Mouse (Mus musculus): Measurements from ENCODE around the gene Cpsf4l.

DNA sequence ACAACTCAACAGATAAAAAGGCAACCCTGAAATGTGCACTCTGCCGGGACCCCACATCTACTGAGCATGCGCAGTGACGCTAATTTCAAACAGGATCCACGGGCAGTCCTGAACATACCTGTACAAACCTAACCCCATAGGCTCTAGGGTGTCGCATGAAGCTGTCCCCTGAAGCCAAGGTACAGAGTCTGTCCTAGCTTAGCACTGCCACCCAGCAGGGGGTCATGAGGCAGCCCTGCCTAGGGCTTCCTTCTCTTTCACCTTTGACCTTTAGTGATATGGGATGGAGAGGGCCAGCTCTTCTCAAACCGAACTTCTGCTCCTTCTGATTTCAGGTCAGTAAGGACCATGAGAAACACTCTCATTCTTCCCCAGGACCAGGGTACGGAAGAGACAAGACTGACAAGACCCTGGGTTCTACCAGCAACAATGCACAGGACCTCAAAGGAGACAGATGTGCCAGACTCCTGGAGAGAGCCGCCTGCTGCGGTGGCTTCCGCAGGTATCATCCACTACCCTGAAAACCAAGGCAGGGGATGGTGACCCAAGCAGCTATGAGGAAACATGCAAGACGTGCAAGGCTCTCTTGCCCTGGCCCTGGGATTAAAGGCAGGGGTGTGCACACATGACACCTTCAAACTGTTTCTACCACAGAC is 38.0 kb upstream of the Cpsf4l start:
- TF ChIP-seq GATA1 (IDR thresholded peaks at IDR 0.05; ENCODE audit: low read length) = no peak
- TF ChIP-seq TAL1 (IDR thresholded peaks at IDR 0.05; ENCODE audit: low read length) = no peak

Measured in erythroblast, embryonic 14.5 days (primary cell).